Mouse (Mus musculus) heart, embryonic 16.5 days (tissue): ENCODE results near the gene Nlk. TPM values are rescaled to one million over a fixed set of nuclear protein-coding genes. Genes with fewer than 3 reads are reported as not detected.

Experiments used
- ATAC-seq: fragments of 200-750 bp; cut with Nextera tagmentation; replicated peaks from 2 replicates; pipeline ENCODE4 v1.8.0; 2017; ENCODE audit warnings: moderate number of reproducible peaks; ENCODE audit not compliant: insufficient read depth, low FRiP score; ENCODE audit errors: extremely low read depth
- H3K27ac ChIP-seq: fragments of 300-500 bp; sonication (generic); 2 replicates; pipeline ENCODE4 v1.5.1; 2014; ENCODE audit warnings: mild to moderate bottlenecking, low read length, control low read depth, moderate library complexity
- H3K27me3 ChIP-seq: fragments of 300-500 bp; sonication (generic); 2 replicates; pipeline ENCODE4 v1.6.1; 2014; ENCODE audit warnings: low read length, mixed read lengths; ENCODE audit not compliant: control insufficient read depth, insufficient read depth
- H3K36me3 ChIP-seq: fragments of 300-500 bp; sonication (generic); 2 replicates; pipeline ENCODE4 v1.6.1; 2014; ENCODE audit not compliant: control insufficient read depth, insufficient read depth
- H3K4me1 ChIP-seq: fragments of 300-500 bp; sonication (generic); 2 replicates; pipeline ENCODE4 v1.6.1; 2014; ENCODE audit warnings: low read length, mixed read lengths; ENCODE audit not compliant: control insufficient read depth, insufficient read depth
- H3K4me2 ChIP-seq: fragments of 300-500 bp; sonication (generic); 2 replicates; pipeline ENCODE4 v1.6.1; 2014; ENCODE audit warnings: low read depth, mild to moderate bottlenecking, control low read depth, low read length
- H3K4me3 ChIP-seq: fragments of 300-500 bp; sonication (generic); 2 replicates; pipeline ENCODE4 v1.5.1; 2014; ENCODE audit warnings: mild to moderate bottlenecking, control low read depth, low read length
- H3K9ac ChIP-seq: fragments of 300-500 bp; sonication (generic); 2 replicates; pipeline ENCODE4 v1.6.1; 2014; ENCODE audit warnings: low read length, control low read depth
- H3K9me3 ChIP-seq: fragments of 300-500 bp; sonication (generic); replicated peaks from 2 replicates; pipeline ENCODE4 v1.6.1; 2016; ENCODE audit warnings: low read length; ENCODE audit not compliant: control insufficient read depth
- WGBS: fragments of 180-500 bp; shearing (Covaris S2); extraction: QIAGEN DNeasy Blood & Tissue Kit; methylation state at CpG from one replicate; pipeline ENCODE4 v1.1.7; 2014; 5-methylcytosine and 5-hydroxymethylcytosine counted together
- polyA plus RNA-seq: library from polyadenylated mRNA; unstranded; fragments of >200 nt; fragmentation: Nextera tagmentation; extraction: Ambion mirVana; gene quantifications from 2 replicates; pipeline ENCODE4 v1.2.1, GENCODE M21; 2015

Nlk gene
- 10.8 and 13.2 TPM in 2 replicates for polyA plus RNA-seq

GRCm38 (mm10) chr11:78696777-78697752 is at the start of gene Nlk:
TSS of gene Nlk (minus strand) at chr11:78697373.
- Histone ChIP-seq H3K27ac (peak within 1 kb of the TSS; percentile 91), H3K36me3 (no peaks in the 10 kb centered on the region), H3K4me1 (peaks cover 29% of the 10 kb centered on the region), H3K27me3 (no peaks in the 10 kb centered on the region), H3K9me3 (no peaks in the 10 kb centered on the region), H3K4me2 (peak within 1 kb of the TSS; percentile 94), H3K9ac (peak within 1 kb of the TSS; percentile 96), H3K4me3 (peak within 1 kb of the TSS; percentile 89)
- WGBS = under 1% methylated on average over 55 of the region's 65 CpGs
- peak; percentile 100 for ATAC-seq

GRCm38 (mm10) chr11:78746264-78746663 is 49.1 kb upstream of the Nlk start:
- ATAC-seq = no peak
- Histone ChIP-seq H3K36me3 (no peaks in the 10 kb centered on the region), H3K4me1 (peaks cover 10% of the 10 kb centered on the region; the same call in 1 of the 2 replicates), H3K27me3 (no peaks in the 10 kb centered on the region), H3K4me2 (no peak overlapping the region), H3K9ac (no peak overlapping the region), H3K9me3 (no peaks in the 10 kb centered on the region), H3K27ac (no peak overlapping the region), H3K4me3 (no peak overlapping the region)
- WGBS = 72% methylated on average over 7 of the region's 7 CpGs

GRCm38 (mm10) chr11:78745475-78745874 is 48.3 kb upstream of the Nlk start:
- Histone ChIP-seq H3K9me3 (no peaks in the 10 kb centered on the region), H3K9ac (no peak overlapping the region), H3K4me2 (no peak overlapping the region), H3K4me1 (peaks cover 5% of the 10 kb centered on the region; the same call in 1 of the 2 replicates), H3K36me3 (no peaks in the 10 kb centered on the region), H3K27ac (peak overlapping the region; percentile 32; the same call in 1 of the 2 replicates), H3K4me3 (no peak overlapping the region), H3K27me3 (no peaks in the 10 kb centered on the region)
- WGBS = 37% methylated on average over 4 of the region's 4 CpGs
- no peak for ATAC-seq

GRCm38 (mm10) chr11:78742461-78742860 is 45.3 kb upstream of the Nlk start:
- ATAC-seq = no peak
- no peak overlapping the region for H3K4me3 ChIP-seq
- H3K9me3 ChIP-seq = no peaks in the 10 kb centered on the region
- no peaks in the 10 kb centered on the region for H3K36me3 ChIP-seq
- H3K4me2 ChIP-seq = no peak overlapping the region
- H3K27me3 ChIP-seq = no peaks in the 10 kb centered on the region
- peaks cover 5% of the 10 kb centered on the region; the same call in 1 of the 2 replicates for H3K4me1 ChIP-seq
- no peak overlapping the region for H3K27ac ChIP-seq
- WGBS = 48% methylated on average over 3 of the region's 3 CpGs
- H3K9ac ChIP-seq = no peak overlapping the region

GRCm38 (mm10) chr11:78741958-78742357 is 44.8 kb upstream of the Nlk start:
- ATAC-seq = no peak
- H3K9me3 ChIP-seq = no peaks in the 10 kb centered on the region
- H3K4me3 ChIP-seq = no peak overlapping the region
- no peak overlapping the region for H3K9ac ChIP-seq
- no peaks in the 10 kb centered on the region for H3K27me3 ChIP-seq
- peaks cover 5% of the 10 kb centered on the region; the same call in 1 of the 2 replicates for H3K4me1 ChIP-seq
- H3K4me2 ChIP-seq = no peak overlapping the region
- no peaks in the 10 kb centered on the region for H3K36me3 ChIP-seq
- H3K27ac ChIP-seq = no peak overlapping the region
- 63% methylated on average over 7 of the region's 7 CpGs for WGBS

- no peak overlapping the region for H3K4me3 ChIP-seq
- H3K27ac ChIP-seq = no peak overlapping the region
- H3K27me3 ChIP-seq = no peaks in the 10 kb centered on the region
- H3K4me1 ChIP-seq = no peaks in the 10 kb centered on the region
- no peak overlapping the region for H3K4me2 ChIP-seq
- ATAC-seq = no peak
- H3K36me3 ChIP-seq = no peaks in the 10 kb centered on the region
- no peak overlapping the region for H3K9ac ChIP-seq
- H3K9me3 ChIP-seq = no peaks in the 10 kb centered on the region
These were observed 42.2 kb upstream of the Nlk start for GRCm38 (mm10) chr11:78739361-78739760.

- Histone ChIP-seq H3K9ac (no peak overlapping the region), H3K9me3 (no peaks in the 10 kb centered on the region), H3K4me3 (no peak overlapping the region), H3K4me1 (no peaks in the 10 kb centered on the region), H3K4me2 (no peak overlapping the region), H3K27ac (no peak overlapping the region), H3K27me3 (no peaks in the 10 kb centered on the region), H3K36me3 (no peaks in the 10 kb centered on the region)
- WGBS = 67% methylated on average over 3 of the region's 3 CpGs
- ATAC-seq = no peak
These were observed 39.8 kb upstream of the Nlk start for GRCm38 (mm10) chr11:78736877-78737408.

GRCm38 (mm10) chr11:78735168-78735567 is 38.0 kb upstream of the Nlk start:
- Histone ChIP-seq H3K4me3 (no peak overlapping the region), H3K9me3 (no peaks in the 10 kb centered on the region), H3K27me3 (no peaks in the 10 kb centered on the region), H3K9ac (no peak overlapping the region), H3K27ac (no peak overlapping the region), H3K4me1 (no peaks in the 10 kb centered on the region), H3K36me3 (no peaks in the 10 kb centered on the region), H3K4me2 (no peak overlapping the region)
- 84% methylated on average over 1 of the region's 1 CpGs for WGBS
- ATAC-seq = no peak

- H3K4me1 ChIP-seq = no peaks in the 10 kb centered on the region
- no peak overlapping the region for H3K4me2 ChIP-seq
- H3K36me3 ChIP-seq = no peaks in the 10 kb centered on the region
- 68% methylated on average over 6 of the region's 6 CpGs for WGBS
- no peak overlapping the region for H3K27ac ChIP-seq
- no peak for ATAC-seq
- no peak overlapping the region for H3K4me3 ChIP-seq
- no peaks in the 10 kb centered on the region for H3K9me3 ChIP-seq
- H3K9ac ChIP-seq = no peak overlapping the region
- no peaks in the 10 kb centered on the region for H3K27me3 ChIP-seq
These were observed 35.4 kb upstream of the Nlk start for GRCm38 (mm10) chr11:78732619-78733018.
